Mouse (Mus musculus) embryonic fibroblast, embryonic 13.5 days (primary cell): ENCODE measurements around the gene Cyth1.

Experiments used
- CTCF ChIP-seq: IDR thresholded peaks from 2 replicates; pipeline ENCODE4 v1.5.1; 2011; ENCODE audit warnings: mild to moderate bottlenecking, control low read depth, low read length, moderate library complexity, borderline replicate concordance; ENCODE audit not compliant: insufficient read depth
- POLR2A ChIP-seq: IDR thresholded peaks from 2 replicates; pipeline ENCODE4 v1.6.1; 2011; ENCODE audit warnings: low read depth, mild to moderate bottlenecking, control low read depth, low read length, moderate library complexity

- 0 out of 2 replicates have a peak, but pooled peaks have one; percentile 5 for TF ChIP-seq CTCF
- no peak for TF ChIP-seq POLR2A
Measured at GRCm38 (mm10) chr11:118220561-118221262, 27.7 kb downstream of the Cyth1 start.
